ENCODE assay signal across 7 mouse cellular contexts in the genomic region with DNA sequence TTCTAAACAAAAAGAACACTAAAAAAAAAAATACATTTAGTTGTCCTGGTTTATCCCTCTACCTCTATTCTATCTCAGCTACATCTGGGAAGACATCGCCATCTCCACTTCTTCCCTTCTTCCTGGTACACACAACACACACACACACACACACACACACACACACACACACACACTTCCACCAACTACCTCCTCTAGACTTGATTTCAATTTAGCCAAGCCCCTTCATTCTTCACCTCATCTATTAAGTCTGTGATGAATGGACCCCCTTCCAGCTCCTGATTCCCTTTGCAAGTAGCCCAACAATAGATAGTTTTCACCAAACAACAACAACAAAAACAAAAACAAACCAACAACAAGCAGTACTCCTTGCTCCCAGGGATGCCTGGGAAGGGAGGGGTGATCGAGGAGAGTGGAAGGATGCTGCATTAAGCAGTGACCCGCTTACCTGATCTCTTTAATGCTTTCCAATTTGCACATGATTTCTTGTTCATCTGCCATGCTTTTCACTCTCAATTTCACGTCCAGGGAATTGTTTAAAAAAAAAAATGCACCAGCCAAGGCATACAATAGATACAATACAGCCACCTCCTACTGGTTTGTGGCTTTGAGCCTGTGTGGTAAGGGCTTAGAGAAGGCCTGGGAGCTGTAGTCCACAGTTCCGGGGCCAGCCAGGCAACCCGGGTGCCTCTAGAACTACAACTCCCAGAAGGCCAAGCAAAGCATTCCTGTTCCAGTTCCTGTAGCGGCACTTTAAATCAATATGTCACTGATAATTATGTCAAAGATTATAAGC. TPM values are rescaled to one million over a fixed set of nuclear protein-coding genes. Genes with fewer than 3 reads are reported as not detected.
DNase-seq lines count a peak whose midpoint lies in the region; ATAC-seq lines count a peak whose summit lies in the region.

TSS of gene Zc4h2 (minus strand) at position 706 of the 796 bp plus-strand sequence.

- peak; percentile 99 for ATAC-seq in intestine, embryonic 15.5 days
- ATAC-seq in megakaryocyte-erythroid progenitor cell, adult 5-6 weeks (replicated peaks; ENCODE audit: low FRiP score, low TSS enrichment, poor library complexity, severe bottlenecking) = peak; percentile 100

- peak; percentile 37 to 45 for DNase-seq in adrenal gland, adult 18-20 months (ENCODE audit: low spot score in 2 of 2)
- DNase-seq in embryo, embryonic 10.5 days (ENCODE audit: low spot score) = peak; percentile 88
- DNase-seq in gastrocnemius, postnatal 36 days = peak; percentile 19 to 52
- peak; percentile 77 to 86 for DNase-seq in left cerebral cortex, postnatal 14 days (ENCODE audit: low spot score in 2 of 2)
- peak; percentile 69 to 71 for DNase-seq in right cerebral cortex, postnatal 36 days (ENCODE audit: low spot score in 2 of 2)

- H3K36me3 ChIP-seq in intestine, embryonic 15.5 days = no peaks in the 10 kb centered on the region

- no peak within 1 kb of the TSS for H3K27ac ChIP-seq in intestine, embryonic 15.5 days

- no peaks in the 10 kb centered on the region for H3K4me1 ChIP-seq in intestine, embryonic 15.5 days (replicated peaks)

- no peaks in the 10 kb centered on the region for H3K27me3 ChIP-seq in intestine, embryonic 15.5 days (replicated peaks)

- H3K9me3 ChIP-seq in intestine, embryonic 15.5 days = no peaks in the 10 kb centered on the region

- peak within 1 kb of the TSS; percentile 49 for H3K4me2 ChIP-seq in intestine, embryonic 15.5 days (replicated peaks)

- H3K4me3 ChIP-seq in intestine, embryonic 15.5 days (replicated peaks) = peak within 1 kb of the TSS; percentile 40

- WGBS in intestine, embryonic 15.5 days = 24% methylated on average over 7 of the region's 7 CpGs

- intact Hi-C loops in gastrocnemius, postnatal 36 days (cut with DNase I) = no loop called here
- intact Hi-C loops in left cerebral cortex, postnatal 14 days (cut with DNase I) = loop anchor here (10.0 kb wide), 1 partner anchor 213 kb away; the partner anchor contains the start of gene Amer1

- 0 out of 2 replicates have a peak within 1 kb of the TSS, but pooled peaks have one; percentile 17 for H3K9ac ChIP-seq in intestine, embryonic 15.5 days

RNA-seq across cellular contexts. Expression of gene Zc4h2, which starts in this region (rescaled TPM):
- 1 to 10 TPM; 2.2 to 2.6 TPM for total RNA-seq in adrenal gland, adult 18-20 months (2021)
- total RNA-seq in gastrocnemius, postnatal 36 days (2021) = under 1 TPM; 0.97 to 0.99 TPM
- 14.6 and 16.9 TPM in 2 replicates for polyA plus RNA-seq in intestine, embryonic 15.5 days (2015; fragmentation: Nextera tagmentation; extraction: Ambion mirVana)
- total RNA-seq in left cerebral cortex, postnatal 14 days (2021) = 10 to 100 TPM; 22.1 to 25.4 TPM
- 3.8 and 4.6 TPM in 2 replicates for total RNA-seq in megakaryocyte-erythroid progenitor cell, adult 5-6 weeks (2014; fragmentation: Nextera tagmentation)
- total RNA-seq in megakaryocyte-erythroid progenitor cell, adult 5-6 weeks (2017) = 4.6 and 13.8 TPM in 2 replicates

Comparison
In these comparisons a context has a peak if more than half of its experiments do, and no peak if none do; other contexts are left out.
1. Peak in DNase-seq in gastrocnemius, postnatal 36 days; RNA of the gene not detected or under 1 TPM.
2. DNase-seq: peak in every context shown above with its lines; median percentile 88 in embryo, embryonic 10.5 days; 82 in left cerebral cortex, postnatal 14 days; 70 in right cerebral cortex, postnatal 36 days; 41 in adrenal gland, adult 18-20 months; 36 in gastrocnemius, postnatal 36 days.